Mouse (Mus musculus) thymus, postnatal 0 days (tissue): Measurements from ENCODE around the gene Dpp6. TPM values are rescaled to one million over a fixed set of nuclear protein-coding genes. Genes with fewer than 3 reads are reported as not detected.

Experiments
- DNase-seq: peaks from one replicate; pipeline ENCODE4 v3.0.0-alpha.2; 2015; ENCODE audit warnings: low spot score
- polyA plus RNA-seq: library from polyadenylated mRNA; unstranded; fragments of >200 nt; fragmentation: Nextera tagmentation; extraction: Ambion mirVana; gene quantifications from 2 replicates; pipeline ENCODE4 v1.2.1, GENCODE M21; 2015

The Dpp6 gene
- polyA plus RNA-seq, result 0.18 and 0.19 TPM in 2 replicates

- no peak for DNase-seq
These were observed at the start of gene Dpp6 for GRCm38 (mm10) chr5:26816975-26817941. Dpp6 (plus strand) TSS chr5:26817203.

- no peak for DNase-seq
These were observed 33.0 kb upstream of the Dpp6 start for GRCm38 (mm10) chr5:26783955-26784354.

GRCm38 (mm10) chr5:26795524-26795923 lies 21.5 kb upstream of the Dpp6 start:
- DNase-seq, result no peak

- no peak for DNase-seq
These were observed 19.0 kb downstream of the Dpp6 start for GRCm38 (mm10) chr5:26835972-26836371.

- no peak for DNase-seq
These were observed 24.1 kb downstream of the Dpp6 start for GRCm38 (mm10) chr5:26841151-26841550.

GRCm38 (mm10) chr5:26854746-26855145 lies 37.7 kb downstream of the Dpp6 start:
- DNase-seq, result no peak

GRCm38 (mm10) chr5:26875449-26875848 lies 58.4 kb downstream of the Dpp6 start:
- DNase-seq, result no peak

- DNase-seq, result no peak
These were observed 70.5 kb downstream of the Dpp6 start for GRCm38 (mm10) chr5:26887496-26887895.

GRCm38 (mm10) chr5:26888080-26888479 lies 71.1 kb downstream of the Dpp6 start:
- no peak for DNase-seq

- no peak for DNase-seq
These were observed 77.3 kb downstream of the Dpp6 start for GRCm38 (mm10) chr5:26894346-26894745.

GRCm38 (mm10) chr5:26903786-26904185 lies 86.8 kb downstream of the Dpp6 start:
- DNase-seq, result no peak

GRCm38 (mm10) chr5:26904324-26905041 lies 87.5 kb downstream of the Dpp6 start:
- no peak for DNase-seq

GRCm38 (mm10) chr5:26907151-26907550 lies 90.1 kb downstream of the Dpp6 start:
- no peak for DNase-seq

GRCm38 (mm10) chr5:26908612-26909011 lies 91.6 kb downstream of the Dpp6 start:
- no peak for DNase-seq

GRCm38 (mm10) chr5:26910353-26910752 lies 93.3 kb downstream of the Dpp6 start:
- no peak for DNase-seq

GRCm38 (mm10) chr5:26911965-26912364 lies 95.0 kb downstream of the Dpp6 start:
- no peak for DNase-seq

GRCm38 (mm10) chr5:26918763-26919162 lies 101.8 kb downstream of the Dpp6 start:
- DNase-seq, result no peak

GRCm38 (mm10) chr5:26924552-26924951 lies 107.5 kb downstream of the Dpp6 start:
- no peak for DNase-seq

GRCm38 (mm10) chr5:26932413-26933122 lies 115.6 kb downstream of the Dpp6 start:
- no peak for DNase-seq

- DNase-seq, result no peak
These were observed 117.9 kb downstream of the Dpp6 start for GRCm38 (mm10) chr5:26934911-26935310.

GRCm38 (mm10) chr5:26941471-26941870 lies 124.5 kb downstream of the Dpp6 start:
- DNase-seq, result no peak
